Mouse (Mus musculus) spleen, postnatal 10 days (tissue): Measurements from ENCODE around the gene Rasgrf2.

Source experiments
- DNase-seq, 2 experiments: peaks; one replicate each; pipeline ENCODE4 v3.0.0; 2021 to 2022; ENCODE audit warnings: low spot score in 2 of 2

The Rasgrf2 gene

GRCm38 (mm10) chr13:91881837-91882480 lies 249.5 kb downstream of the Rasgrf2 start:
- peak in 1 of 2 experiments; percentile 41 for DNase-seq

GRCm38 (mm10) chr13:91880256-91880655 lies 251.2 kb downstream of the Rasgrf2 start:
- no peak for DNase-seq

GRCm38 (mm10) chr13:91877996-91878395 lies 253.5 kb downstream of the Rasgrf2 start:
- DNase-seq: no peak

- no peak for DNase-seq
Measured at GRCm38 (mm10) chr13:91877350-91877749, 254.1 kb downstream of the Rasgrf2 start.

GRCm38 (mm10) chr13:91876741-91877349 lies 254.6 kb downstream of the Rasgrf2 start, which contains the start of gene Ckmt2:
TSS of gene Ckmt2 (minus strand) at chr13:91876885.
- no peak for DNase-seq

- DNase-seq: no peak
Measured at GRCm38 (mm10) chr13:91875581-91875980, 255.9 kb downstream of the Rasgrf2 start.

GRCm38 (mm10) chr13:91874565-91874964 lies 256.9 kb downstream of the Rasgrf2 start:
- DNase-seq: no peak

- DNase-seq: no peak
Measured at GRCm38 (mm10) chr13:91873734-91874329, 257.6 kb downstream of the Rasgrf2 start.

- no peak for DNase-seq
Measured at GRCm38 (mm10) chr13:91868577-91868976, 262.9 kb downstream of the Rasgrf2 start.

- DNase-seq: peak in 1 of 2 experiments; percentile 43
Measured at GRCm38 (mm10) chr13:91858835-91859234, 272.6 kb downstream of the Rasgrf2 start.

- DNase-seq: no peak
Measured at GRCm38 (mm10) chr13:91857427-91857826, 274.0 kb downstream of the Rasgrf2 start.

- DNase-seq: no peak
Measured at GRCm38 (mm10) chr13:91854412-91854811, 277.0 kb downstream of the Rasgrf2 start.
